Mouse (Mus musculus) T-cell, adult 2 months (primary cell): ENCODE results near the gene Tram2.

Experiments used
- DNase-seq: peaks from one replicate; pipeline ENCODE4 v3.0.0; 2022; ENCODE audit warnings: low spot score

Tram2 gene

DNA sequence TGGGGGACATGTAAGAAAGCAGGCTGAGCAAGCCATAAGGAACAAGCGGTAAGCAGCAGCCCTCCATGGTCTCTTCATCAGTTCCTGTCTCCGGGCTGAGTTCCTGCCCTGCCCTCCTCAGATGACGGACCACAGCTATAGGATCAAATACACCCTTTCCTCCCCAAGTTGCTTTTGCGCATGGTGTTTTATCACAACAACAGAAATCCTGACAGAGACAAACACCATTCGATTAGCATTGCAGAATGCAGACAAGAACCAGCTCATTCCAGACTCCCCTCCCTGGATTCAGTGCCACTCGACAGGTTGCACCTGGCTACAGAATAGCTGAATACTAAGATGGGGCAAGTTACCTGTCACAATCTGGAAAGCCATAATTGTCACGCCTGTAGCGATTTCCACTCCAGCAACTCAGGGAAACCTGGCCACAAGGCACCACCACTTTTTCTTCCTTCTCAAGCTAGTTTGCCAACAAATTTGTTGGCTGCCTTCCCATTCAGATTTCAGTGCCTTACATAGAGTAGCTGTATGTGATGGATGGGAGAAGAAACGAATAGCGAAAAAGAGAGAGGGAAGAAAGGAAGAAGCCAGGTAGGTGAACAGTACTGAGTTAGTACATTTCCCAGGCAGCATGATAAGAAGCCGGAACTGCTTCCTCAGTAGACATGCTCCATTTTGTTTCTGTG is 11.3 kb downstream of the Tram2 start:
- DNase-seq: no peak

DNA sequence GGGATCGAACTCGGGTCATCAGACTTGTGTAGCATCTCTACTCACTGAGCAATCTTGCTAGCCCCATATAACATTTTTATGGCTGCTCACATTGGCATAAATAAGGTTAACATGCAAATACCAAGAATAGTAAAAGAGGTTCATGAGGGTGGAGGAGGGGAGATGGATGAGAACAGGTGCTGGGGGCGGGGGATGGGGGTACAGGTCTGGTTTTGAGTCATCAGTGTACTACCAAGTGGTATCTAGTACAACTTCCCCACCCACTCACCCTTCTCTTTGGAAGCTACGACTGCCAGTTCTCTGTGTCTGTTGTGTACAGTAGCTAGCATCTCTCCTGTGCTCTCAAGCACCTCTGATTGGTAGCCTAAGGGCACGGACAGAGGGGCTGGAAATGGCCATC is 14.9 kb downstream of the Tram2 start:
- DNase-seq: no peak

DNA sequence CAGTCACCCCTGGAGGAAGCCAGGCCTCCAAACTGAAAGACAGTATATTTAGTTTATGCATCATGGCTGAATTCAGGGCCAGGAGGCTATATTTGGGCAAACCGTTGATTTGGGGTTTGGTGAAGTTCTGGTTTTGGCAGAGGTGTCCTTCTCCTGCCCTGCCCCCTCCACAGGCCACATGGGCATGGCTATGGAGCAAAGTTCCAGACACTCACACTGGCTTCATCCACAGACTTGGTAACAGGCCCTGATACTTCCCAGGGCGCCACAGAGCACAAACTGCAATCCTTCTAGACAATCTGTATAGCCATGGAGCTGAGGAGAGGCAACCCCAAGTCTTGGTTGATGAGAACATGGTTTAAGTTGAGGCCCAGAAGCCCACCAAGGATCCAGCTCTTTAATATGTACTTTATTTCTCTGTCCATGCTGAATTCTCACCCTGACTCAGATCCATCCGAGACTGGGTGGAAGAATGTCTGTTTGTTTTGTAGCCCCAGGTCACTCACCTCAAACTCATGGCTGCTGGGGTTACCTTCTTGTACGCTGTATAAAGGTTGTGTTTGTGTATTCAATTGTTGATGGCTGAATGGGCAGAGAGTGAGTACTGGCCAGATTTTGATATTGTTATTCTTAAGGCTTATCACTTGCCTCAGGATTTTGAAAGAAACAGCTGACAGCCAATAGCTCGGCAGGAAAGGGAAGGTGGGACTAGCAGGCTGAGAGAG is 19.5 kb downstream of the Tram2 start:
- no peak for DNase-seq

DNA sequence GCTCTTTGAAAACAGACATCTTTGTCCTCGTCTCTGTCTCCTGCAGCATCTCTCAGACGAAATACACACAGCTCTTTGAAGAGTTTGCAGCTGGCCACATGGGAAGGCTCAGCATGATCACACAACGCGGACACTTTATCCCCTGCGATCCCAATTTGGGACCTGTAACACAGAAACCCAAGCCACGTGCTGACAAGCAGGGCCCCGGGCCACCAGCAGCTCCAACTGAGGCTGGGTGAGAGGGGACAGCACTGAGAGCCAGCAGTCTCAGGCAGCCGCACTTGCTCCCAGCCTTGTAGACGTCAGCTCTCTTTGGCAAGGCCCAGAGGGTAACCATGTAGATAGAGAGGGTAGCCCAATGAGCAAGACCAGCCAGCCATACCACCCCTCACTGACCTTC is 26.0 kb downstream of the Tram2 start:
- no peak for DNase-seq

DNA sequence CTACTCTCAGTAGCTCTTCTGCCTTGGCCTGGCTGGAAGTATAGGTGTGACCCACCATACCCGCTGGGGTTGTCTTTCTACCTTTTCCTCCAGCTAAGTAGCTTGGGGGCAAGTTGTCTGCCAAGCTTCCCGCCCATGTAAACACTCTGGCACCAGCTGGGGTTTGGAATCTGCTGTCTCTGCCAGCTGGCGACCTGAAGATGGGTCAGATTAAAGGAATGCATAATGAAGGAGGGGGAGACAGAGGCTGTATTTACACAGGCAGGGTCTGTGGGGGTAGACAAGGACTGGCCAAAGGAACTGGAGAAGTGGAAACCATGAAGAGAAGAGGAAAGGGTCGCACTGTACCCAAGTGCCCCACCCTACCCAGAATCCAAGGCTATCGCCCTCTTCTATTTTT is 26.4 kb downstream of the Tram2 start:
- no peak for DNase-seq

DNA sequence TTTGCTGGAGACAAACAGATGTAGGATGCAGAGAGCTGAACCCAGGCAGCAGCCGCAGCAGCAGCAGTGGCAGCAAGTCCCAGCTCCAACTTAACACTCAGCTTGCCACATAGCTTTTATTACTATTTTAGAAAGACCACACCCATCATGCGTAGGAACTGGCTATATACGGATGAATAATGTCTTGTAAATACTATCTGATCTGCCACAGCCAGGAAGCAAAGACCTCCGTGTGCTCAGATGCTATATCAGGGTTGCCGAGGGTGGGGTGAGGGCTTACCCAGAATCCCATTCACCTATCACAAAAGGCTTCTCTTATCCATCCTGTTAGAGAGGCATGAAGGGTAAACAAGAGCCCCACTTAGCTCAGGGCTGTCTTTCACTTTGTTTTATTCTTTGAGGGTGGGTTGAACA is 26.9 kb downstream of the Tram2 start:
- peak; percentile 26 for DNase-seq

DNA sequence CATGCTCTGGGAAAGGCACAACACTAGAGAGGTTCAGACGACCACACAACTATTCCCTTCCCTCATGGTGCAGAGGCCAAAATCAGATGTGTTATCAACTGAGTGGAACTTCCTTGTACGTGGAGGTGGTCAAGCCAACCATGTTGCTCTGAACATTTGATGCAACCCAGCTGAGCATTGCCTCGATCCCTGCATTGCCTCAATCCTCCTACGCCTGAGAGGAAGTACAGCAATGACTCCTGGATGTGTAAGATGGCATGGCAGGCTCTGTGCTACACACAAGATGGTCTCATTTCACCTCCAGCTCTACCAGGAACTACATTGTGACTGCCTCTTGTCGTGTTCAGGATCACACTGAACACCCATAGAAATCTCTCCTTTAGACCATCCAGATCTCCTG is 30.0 kb downstream of the Tram2 start:
- DNase-seq: no peak

DNA sequence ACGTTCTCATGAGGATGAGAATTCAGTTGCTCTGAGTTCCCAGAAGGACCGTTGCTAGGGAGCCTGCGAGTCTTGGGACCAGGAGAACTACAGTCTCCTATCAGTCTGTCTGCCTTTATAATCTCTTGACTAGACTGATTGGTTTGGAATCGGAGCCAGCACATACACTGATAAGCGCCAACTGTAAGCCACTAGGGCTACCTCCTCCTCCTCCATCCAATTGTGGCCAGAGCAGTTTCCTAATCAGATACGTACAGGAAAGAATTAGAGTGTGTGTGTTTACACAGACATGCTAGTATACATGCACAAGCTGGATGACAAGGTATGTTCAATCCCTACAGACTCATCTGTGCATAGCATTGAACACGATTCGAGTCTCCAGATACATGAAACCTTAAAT is 30.6 kb downstream of the Tram2 start:
- DNase-seq: no peak

DNA sequence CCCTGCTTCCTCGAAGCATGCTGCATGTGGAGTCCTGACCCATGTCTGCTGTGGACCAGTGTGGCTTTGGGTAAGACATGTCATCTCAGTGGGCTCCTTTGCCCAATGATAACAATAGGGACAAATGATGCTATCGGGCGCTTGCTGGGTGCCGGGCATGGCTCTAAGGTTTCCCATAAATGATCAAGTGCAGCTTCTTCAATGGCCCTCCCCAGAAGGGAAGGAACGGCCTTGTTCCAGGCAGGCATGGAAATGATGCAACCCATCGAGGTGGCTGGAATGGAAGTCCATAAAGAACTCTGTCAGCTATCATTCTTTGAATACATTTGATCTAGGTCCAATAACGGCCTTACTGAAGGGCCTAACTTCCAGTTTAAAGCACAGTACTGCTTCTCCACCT is 36.6 kb downstream of the Tram2 start:
- DNase-seq: no peak

DNA sequence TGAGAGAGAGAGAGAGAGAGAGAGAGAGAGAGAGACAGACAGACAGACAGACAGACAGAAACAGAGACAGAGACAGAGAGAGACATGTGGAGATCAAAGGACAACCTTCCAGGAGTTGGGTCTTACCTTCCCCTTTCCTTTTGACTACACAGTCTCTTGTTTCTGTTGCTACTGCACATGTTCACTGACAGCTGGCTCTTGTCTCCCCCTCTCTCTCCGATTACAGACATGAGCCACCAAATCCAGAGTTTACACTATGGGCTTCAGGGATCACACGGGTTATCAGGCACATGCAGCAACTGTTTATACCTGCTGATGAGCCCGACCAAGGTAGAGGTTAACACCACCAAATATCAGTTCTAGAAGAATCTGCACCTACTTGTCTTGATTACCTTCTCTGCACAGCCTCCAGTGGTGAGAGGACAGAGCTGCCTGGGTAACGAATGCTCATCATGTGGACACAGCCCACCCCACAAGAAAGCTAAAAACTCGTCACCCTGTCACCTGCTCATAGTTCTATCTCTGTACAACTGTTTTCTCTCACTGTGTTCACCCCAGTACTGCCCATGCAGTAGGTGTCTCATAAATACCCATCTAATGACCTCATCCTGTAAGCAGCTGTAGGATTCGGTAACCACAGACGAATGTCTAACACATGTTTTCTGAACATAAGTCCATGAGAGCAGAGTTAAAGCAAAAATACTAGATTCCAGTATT is 38.3 kb downstream of the Tram2 start:
- no peak for DNase-seq

DNA sequence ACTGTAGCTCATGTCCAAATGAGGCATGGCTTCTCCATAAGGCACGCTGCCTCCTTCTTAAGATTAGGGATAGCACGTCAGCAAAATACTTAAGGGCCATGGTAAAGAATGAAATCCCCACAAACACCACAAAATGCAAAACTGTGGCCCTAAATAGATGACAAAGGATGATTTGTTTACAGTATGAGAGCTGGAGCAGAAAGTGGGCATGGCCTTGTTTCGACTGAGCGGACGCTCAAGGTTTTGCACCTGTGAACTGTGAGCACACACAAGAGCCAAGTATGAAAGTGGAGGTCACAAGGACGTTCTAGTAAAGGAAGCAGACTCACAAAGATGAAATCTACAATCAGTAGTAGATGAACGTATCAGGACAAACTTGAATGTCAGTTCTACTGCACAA is 38.9 kb downstream of the Tram2 start:
- DNase-seq: no peak

DNA sequence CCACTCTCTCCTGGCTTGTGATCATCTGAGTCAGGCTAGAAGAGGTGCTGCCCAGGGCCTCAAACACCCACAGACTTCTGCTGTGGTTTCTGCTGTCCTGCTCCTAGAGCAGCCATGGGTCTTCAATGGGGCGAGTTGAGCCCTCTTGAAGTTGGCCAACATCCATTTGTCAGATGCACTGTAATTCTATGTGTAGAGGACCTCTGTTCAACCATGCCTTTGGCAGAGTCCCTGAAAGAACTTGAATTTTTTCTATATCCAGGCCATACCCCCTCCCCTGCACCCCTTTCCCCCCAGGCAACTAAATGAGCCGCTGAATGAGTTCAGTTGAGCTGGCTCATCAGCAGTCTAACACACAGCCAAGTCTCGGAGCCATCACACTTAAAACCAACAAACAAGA is 39.5 kb downstream of the Tram2 start:
- DNase-seq: no peak

DNA sequence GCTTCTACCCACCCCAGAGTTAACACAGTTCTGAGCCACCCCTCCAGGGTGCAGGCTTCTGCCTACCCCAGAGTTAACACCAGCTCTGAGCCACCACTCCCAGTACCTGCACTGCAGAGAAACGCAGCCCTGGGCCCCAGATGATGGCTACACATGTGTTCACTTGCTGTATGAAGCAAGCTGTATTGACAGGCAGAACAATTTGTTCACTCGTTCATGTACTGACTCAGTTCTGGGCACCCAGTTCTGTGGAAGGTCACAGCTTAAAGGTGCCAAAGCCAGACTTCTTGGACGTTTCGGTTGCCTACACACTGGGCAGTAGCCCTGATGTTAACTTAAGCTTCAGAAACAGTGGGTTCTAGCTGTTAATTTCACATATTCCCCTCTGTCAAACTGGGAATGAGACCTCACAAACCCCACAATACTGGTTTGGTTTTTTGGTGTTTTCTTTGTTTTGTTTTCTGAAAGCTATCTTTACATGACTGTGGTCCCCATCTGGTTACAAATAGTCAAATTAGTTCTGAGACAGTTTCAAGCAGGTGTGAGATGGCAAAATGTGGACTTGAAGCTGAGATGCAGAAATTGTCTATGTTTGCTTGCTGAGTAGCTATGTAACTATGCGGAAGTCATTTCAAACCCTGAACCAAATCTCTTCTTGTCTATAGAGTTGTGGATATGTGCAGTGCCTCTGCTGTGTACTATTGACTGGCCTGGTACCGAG is 41.0 kb downstream of the Tram2 start:
- no peak for DNase-seq

DNA sequence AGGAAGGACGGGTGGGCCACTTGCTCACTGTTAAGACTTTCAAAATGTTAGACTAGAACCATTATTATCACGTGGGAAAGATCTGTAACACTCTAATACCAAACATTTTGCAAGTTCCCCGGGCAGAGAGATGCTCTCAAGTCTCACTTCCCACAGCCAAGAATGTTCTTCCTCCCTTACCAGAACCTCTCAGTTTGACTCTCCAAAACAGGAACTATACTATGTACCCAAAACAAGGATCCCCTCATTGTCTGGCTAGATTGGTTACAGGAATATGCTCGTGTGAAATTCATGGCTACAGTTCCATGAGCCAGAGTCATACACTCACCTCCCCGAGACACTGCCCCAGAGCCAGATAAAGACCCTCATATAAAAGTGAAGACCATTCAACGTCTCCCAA is 43.2 kb downstream of the Tram2 start:
- DNase-seq: no peak

DNA sequence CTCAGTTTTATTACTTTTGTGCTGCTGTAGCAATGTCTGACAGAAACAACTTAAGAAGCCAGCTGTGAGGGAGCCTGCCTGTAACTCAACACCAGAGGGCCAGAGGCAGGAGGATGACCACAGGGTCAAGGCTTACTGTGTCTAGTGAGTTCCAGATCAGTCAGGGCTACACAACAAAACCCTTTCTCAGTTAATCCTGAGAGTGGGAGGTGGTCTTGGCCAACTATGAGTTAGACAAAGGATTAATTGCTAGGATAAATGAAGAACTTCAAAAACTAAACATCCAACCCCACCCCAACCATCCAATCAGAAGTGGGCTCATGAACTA is 45.3 kb downstream of the Tram2 start:
- no peak for DNase-seq

DNA sequence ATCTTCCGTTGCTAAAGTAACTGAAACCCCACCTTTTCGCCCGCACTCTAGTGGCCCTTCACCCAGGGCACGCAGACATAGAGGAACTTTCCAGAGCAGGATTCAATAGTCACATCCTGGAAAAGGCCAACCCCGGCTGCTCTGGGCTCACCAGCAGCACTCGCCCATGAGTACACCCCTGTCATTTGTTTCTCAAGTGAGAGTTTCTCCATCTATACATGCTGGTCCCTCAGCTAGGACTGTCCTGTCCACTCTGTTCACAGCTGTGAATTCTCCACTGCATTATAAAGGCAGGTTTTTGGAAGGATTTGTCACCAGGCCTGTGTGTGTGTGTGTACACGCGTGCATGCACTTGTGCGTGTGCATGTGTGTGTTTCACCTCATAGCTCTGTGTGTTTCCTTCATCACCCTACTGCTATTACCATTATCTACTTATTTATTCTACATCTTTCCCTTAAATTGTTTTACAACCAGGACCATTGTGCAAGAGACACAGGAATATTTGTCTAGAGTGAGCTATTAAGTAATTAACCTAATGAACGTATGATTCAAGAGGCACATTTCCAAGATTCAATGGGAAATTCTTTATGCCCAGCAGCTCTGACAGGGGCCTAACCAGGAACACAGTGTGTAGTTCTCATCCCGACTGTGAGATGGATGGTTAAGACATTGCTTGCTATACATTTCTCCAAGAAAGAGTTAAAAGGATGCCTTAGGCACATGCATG is 45.8 kb downstream of the Tram2 start:
- no peak for DNase-seq

DNA sequence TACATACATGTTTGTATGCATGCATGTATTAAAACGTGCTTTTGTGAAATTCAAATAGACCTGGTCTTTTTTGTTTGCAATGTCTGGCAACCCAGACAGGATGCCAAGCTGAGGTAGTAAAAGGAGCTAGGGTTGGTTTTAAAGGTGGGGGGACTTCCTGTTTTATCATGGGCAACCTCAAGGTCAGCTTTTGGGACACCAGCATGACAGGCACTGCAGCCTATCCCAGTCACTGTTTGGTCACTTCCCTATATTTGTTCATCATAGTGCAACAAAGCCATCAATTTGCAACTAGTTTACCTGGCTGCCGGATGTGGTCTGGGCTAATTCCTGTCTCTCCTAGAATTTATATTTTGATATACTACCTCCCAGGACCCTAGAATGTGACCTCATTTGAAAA is 47.4 kb downstream of the Tram2 start:
- no peak for DNase-seq

DNA sequence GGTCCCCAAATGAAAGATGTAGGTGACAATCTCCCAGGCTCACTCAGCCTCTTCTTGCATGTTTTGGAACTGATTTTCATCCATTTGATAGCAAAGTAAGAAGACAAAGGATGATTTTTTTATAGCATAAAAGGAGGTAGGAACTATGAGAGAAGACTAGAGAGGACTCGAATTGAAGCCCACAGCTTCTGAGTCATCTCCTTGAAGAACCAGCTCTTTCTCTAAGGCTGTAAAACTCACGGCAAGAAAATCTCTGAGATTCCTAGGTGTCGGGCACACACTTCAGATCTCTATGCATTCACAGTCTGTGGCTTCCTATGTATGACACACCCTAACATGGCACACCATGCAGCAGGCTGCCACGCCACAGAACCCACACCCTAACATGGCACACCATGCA is 50.0 kb downstream of the Tram2 start:
- peak; percentile 23 for DNase-seq

DNA sequence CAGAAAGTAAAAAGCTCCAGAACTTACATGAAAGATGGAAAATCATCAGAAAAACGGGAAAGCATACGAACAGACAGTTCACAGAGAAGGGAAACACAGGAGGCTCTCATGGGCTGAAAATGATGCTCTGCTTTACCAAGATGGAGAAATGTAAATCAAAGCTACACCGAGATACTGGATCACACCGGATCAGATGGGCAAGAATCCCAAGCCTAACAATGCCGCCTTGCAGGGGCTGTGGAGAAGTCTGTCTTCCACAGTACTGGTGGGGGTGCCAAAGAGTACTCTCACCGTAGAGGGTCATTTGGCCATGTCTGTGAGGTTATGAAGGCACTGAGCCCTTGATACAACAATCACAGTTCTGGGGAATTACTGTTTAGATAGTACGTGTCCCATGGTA is 52.5 kb downstream of the Tram2 start:
- DNase-seq: no peak

DNA sequence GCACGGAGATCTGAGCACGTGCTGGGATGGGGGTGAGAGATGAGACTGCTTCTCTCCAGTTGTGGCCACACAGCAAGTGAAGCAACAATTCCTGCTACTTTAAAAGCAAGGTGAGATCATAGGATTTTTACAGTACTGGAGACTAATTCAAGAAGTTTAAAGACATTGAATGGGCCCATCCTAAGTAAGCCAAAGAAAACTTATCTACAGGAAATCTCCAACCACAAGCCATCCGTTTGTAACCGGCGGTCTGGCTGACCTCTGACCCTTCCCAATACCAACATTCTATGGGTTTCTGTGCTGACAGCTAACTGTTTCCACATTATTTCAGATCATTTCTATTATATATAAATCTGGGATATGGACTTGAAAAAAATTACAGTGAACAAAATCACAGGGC is 53.8 kb downstream of the Tram2 start:
- DNase-seq: no peak

DNA sequence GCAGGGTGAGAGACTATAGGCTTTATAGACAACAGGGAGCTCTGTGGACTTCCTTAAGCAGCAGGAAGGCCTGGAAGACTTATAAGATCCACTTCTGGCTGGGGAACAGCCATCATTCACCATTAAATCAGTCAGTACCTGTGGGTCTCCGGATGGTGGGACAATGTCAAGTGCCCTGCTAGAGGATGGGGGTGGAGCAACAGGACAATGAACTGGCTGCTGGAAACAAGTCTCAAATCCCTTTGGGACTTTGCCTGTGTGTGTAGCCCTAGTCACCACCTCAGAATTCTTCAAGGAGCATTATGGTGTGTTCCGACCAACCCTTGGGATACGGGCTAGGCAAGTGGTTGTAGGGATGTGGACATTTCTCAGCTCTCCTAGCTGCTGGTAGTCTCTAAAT is 55.9 kb downstream of the Tram2 start:
- no peak for DNase-seq

DNA sequence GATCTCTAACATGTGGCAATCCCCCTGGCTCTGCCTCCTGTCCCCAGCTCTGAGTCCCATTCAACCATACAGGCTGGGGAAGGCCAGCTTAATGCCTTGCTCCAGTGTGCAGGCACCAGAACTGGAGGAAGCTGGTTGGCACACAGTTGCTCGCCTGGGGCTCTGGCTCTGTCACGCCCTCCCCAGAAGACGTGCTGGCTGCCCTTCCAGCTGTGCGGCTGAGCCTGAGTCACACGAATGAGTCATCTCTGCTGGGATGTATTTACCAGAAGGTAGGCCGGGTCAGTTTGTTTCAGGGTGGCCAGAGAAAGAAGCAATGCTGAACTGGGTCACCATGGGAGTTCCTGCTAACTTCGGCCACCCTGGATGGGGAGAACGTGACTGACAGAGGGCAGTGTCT is 64.6 kb downstream of the Tram2 start:
- DNase-seq: no peak
